Mouse (Mus musculus) megakaryocyte-erythroid progenitor cell, adult 5-6 weeks (primary cell): ENCODE results near the gene Sp7. TPM values are rescaled to one million over a fixed set of nuclear protein-coding genes. Genes with fewer than 3 reads are reported as not detected.
"Not testable (repeated sequence)": the region's sequence is repeated elsewhere in the genome, so short reads cannot be mapped to it uniquely, and the experiment has no call there.

Source experiments
- ATAC-seq: replicated peaks from 2 replicates; pipeline ENCODE4 v1.8.0; 2016; ENCODE audit warnings: mild to moderate bottlenecking, inconsistent platforms; ENCODE audit not compliant: severe bottlenecking, poor library complexity, low FRiP score, low TSS enrichment
- total RNA-seq, 2 experiments: library from RNA; stranded (forward) in 1 of 2; stranded (reverse) in 1 of 2; fragments of 200-1000, 215-1000 nt in 1 of 2; fragments of >200 nt in 1 of 2; fragmentation: Nextera tagmentation in 1 of 2; gene quantifications; 2 replicates each; pipeline ENCODE4 v1.2.3; 2014 to 2017

Gene Sp7
- total RNA-seq, 2 experiments from 2014 or later: not detected

GRCm38 (mm10) chr15:102352177-102352576 lies 14.8 kb downstream of the Sp7 start:
- ATAC-seq: no peak

- peak; percentile 16; the same call in 1 of the 2 replicates for ATAC-seq
Observed at GRCm38 (mm10) chr15:102350942-102351291, 16.1 kb downstream of the Sp7 start.

GRCm38 (mm10) chr15:102350138-102350941 lies 16.6 kb downstream of the Sp7 start, which contains the start of gene Aaas:
Aaas (minus strand) TSS chr15:102350771.
- ATAC-seq: peak; percentile 82

- no peak for ATAC-seq
Observed at GRCm38 (mm10) chr15:102346444-102346843, 20.5 kb downstream of the Sp7 start.

- ATAC-seq: no peak
Observed at GRCm38 (mm10) chr15:102344490-102344889, 22.5 kb downstream of the Sp7 start.

GRCm38 (mm10) chr15:102341580-102341979 lies 25.4 kb downstream of the Sp7 start:
- peak; percentile 64; the same call in 1 of the 2 replicates for ATAC-seq

- ATAC-seq: no peak
Observed at GRCm38 (mm10) chr15:102339612-102340011, 27.4 kb downstream of the Sp7 start.

- ATAC-seq: no peak
Observed at GRCm38 (mm10) chr15:102336946-102337345, 30.0 kb downstream of the Sp7 start.

- not testable (repeated sequence) for ATAC-seq
Observed at GRCm38 (mm10) chr15:102335925-102336324, 31.1 kb downstream of the Sp7 start.

- ATAC-seq: no peak
Observed at GRCm38 (mm10) chr15:102335254-102335653, 31.7 kb downstream of the Sp7 start.

GRCm38 (mm10) chr15:102331610-102332015 lies 35.4 kb downstream of the Sp7 start, which contains the start of gene Myg1:
Myg1 (plus strand) TSS chr15:102331709.
- ATAC-seq: peak; percentile 95

GRCm38 (mm10) chr15:102326892-102327291 lies 40.1 kb downstream of the Sp7 start:
- no peak for ATAC-seq

- peak; percentile 98 for ATAC-seq
Observed at GRCm38 (mm10) chr15:102326022-102326576, 40.9 kb downstream of the Sp7 start, which contains the start of gene Pfdn5. Pfdn5 (plus strand) TSS chr15:102326116.

GRCm38 (mm10) chr15:102324654-102325473 lies 42.1 kb downstream of the Sp7 start:
- ATAC-seq: no peak

GRCm38 (mm10) chr15:102316263-102316662 lies 50.7 kb downstream of the Sp7 start:
- peak; percentile 71 for ATAC-seq

GRCm38 (mm10) chr15:102315292-102315691 lies 51.7 kb downstream of the Sp7 start:
- ATAC-seq: no peak

- no peak for ATAC-seq
Observed at GRCm38 (mm10) chr15:102311489-102311888, 55.5 kb downstream of the Sp7 start.

GRCm38 (mm10) chr15:102310074-102310845 lies 56.7 kb downstream of the Sp7 start:
- ATAC-seq: no peak

GRCm38 (mm10) chr15:102308717-102309116 lies 58.3 kb downstream of the Sp7 start:
- ATAC-seq: no peak
